Mouse (Mus musculus) embryonic facial prominence, embryonic 13.5 days (tissue): Measurements from ENCODE around the gene Zbtb8a. TPM values are rescaled to one million over a fixed set of nuclear protein-coding genes. Genes with fewer than 3 reads are reported as not detected.
"Not testable (repeated sequence)": the region's sequence is repeated elsewhere in the genome, so short reads cannot be mapped to it uniquely, and the experiment has no call there.

Source experiments
- ATAC-seq: fragments of 200-750 bp; cut with Nextera tagmentation; 2 replicates; pipeline ENCODE4 v1.8.0; 2017; ENCODE audit warnings: low read depth; ENCODE audit not compliant: insufficient number of reproducible peaks, insufficient read depth, low FRiP score, low TSS enrichment
- H3K27ac ChIP-seq: fragments of 300-500 bp; sonication (generic); 2 replicates; pipeline ENCODE4 v1.5.1; 2015; ENCODE audit warnings: moderate library complexity, mild to moderate bottlenecking, inconsistent platforms
- H3K27me3 ChIP-seq: fragments of 300-500 bp; sonication (generic); 2 replicates; pipeline ENCODE4 v1.6.1; 2015; ENCODE audit warnings: mild to moderate bottlenecking, inconsistent platforms
- H3K36me3 ChIP-seq: fragments of 300-500 bp; sonication (generic); 2 replicates; pipeline ENCODE4 v1.6.1; 2015; ENCODE audit warnings: mild to moderate bottlenecking, inconsistent platforms
- H3K4me1 ChIP-seq: fragments of 300-500 bp; sonication (generic); 2 replicates; pipeline ENCODE4 v1.6.1; 2015; ENCODE audit warnings: inconsistent platforms
- H3K4me2 ChIP-seq: fragments of 300-500 bp; sonication (generic); 2 replicates; pipeline ENCODE4 v1.6.1; 2015; ENCODE audit warnings: moderate library complexity, mild to moderate bottlenecking, inconsistent platforms
- H3K4me3 ChIP-seq: fragments of 300-500 bp; sonication (generic); 2 replicates; pipeline ENCODE4 v1.5.1; 2015; ENCODE audit warnings: mild to moderate bottlenecking, inconsistent platforms
- H3K9ac ChIP-seq: fragments of 300-500 bp; sonication (generic); 2 replicates; pipeline ENCODE4 v1.6.1; 2015; ENCODE audit warnings: mild to moderate bottlenecking, inconsistent platforms
- H3K9me3 ChIP-seq: fragments of 300-500 bp; sonication (generic); 2 replicates; pipeline ENCODE4 v1.6.1; 2016; ENCODE audit warnings: inconsistent platforms
- WGBS: fragments of 180-500 bp; shearing (Covaris S2); methylation state at CpG from one replicate; pipeline ENCODE4 v1.1.7; 2015; ENCODE audit warnings: mixed read lengths; 5-methylcytosine and 5-hydroxymethylcytosine counted together
- polyA plus RNA-seq: library from polyadenylated mRNA; unstranded; fragments of >200 nt; fragmentation: Nextera tagmentation; extraction: Ambion mirVana; gene quantifications from 2 replicates; pipeline ENCODE4 v1.2.1, GENCODE M21; 2015

Gene Zbtb8a
- polyA plus RNA-seq, 1 experiment from 2014 or later: 13.6 TPM

GRCm38 (mm10) chr4:129375821-129376220 lies 2.1 kb downstream of the Zbtb8a start:
- H3K4me3 ChIP-seq: no peak overlapping the region
- 74% methylated on average over 5 of the region's 5 CpGs for WGBS
- ATAC-seq: no peak
- no peak overlapping the region for H3K27ac ChIP-seq
- peaks cover 26% of the 10 kb centered on the region for H3K27me3 ChIP-seq
- no peaks in the 10 kb centered on the region for H3K36me3 ChIP-seq
- H3K9ac ChIP-seq: no peak overlapping the region
- no peak overlapping the region for H3K4me2 ChIP-seq
- H3K9me3 ChIP-seq: no peaks in the 10 kb centered on the region
- H3K4me1 ChIP-seq: peaks cover 11% of the 10 kb centered on the region

GRCm38 (mm10) chr4:129375000-129375399 lies 2.9 kb downstream of the Zbtb8a start:
- Histone ChIP-seq H3K9ac (no peak overlapping the region), H3K4me2 (no peak overlapping the region), H3K27me3 (peaks cover 26% of the 10 kb centered on the region)

GRCm38 (mm10) chr4:129374219-129374755 lies 3.6 kb downstream of the Zbtb8a start:
- 43% methylated on average over 11 of the region's 11 CpGs for WGBS
- no peak overlapping the region for H3K4me2 ChIP-seq
- H3K27me3 ChIP-seq: peaks cover 22% of the 10 kb centered on the region
- no peak overlapping the region for H3K27ac ChIP-seq
- no peak for ATAC-seq
- peaks cover 11% of the 10 kb centered on the region for H3K4me1 ChIP-seq
- no peaks in the 10 kb centered on the region for H3K36me3 ChIP-seq
- H3K4me3 ChIP-seq: no peak overlapping the region
- H3K9me3 ChIP-seq: no peaks in the 10 kb centered on the region
- no peak overlapping the region for H3K9ac ChIP-seq

More at GRCm38 (mm10) chr4:129375000-129375399, 2.9 kb downstream of the Zbtb8a start:
- H3K27ac ChIP-seq: no peak overlapping the region
- WGBS: 19% methylated on average over 6 of the region's 6 CpGs
- H3K4me1 ChIP-seq: peaks cover 11% of the 10 kb centered on the region
- no peaks in the 10 kb centered on the region for H3K36me3 ChIP-seq
- ATAC-seq: no peak
- no peak overlapping the region for H3K4me3 ChIP-seq
- no peaks in the 10 kb centered on the region for H3K9me3 ChIP-seq

GRCm38 (mm10) chr4:129373202-129373976 lies 4.5 kb downstream of the Zbtb8a start:
- no peak overlapping the region for H3K4me2 ChIP-seq
- H3K27ac ChIP-seq: no peak overlapping the region
- no peaks in the 10 kb centered on the region for H3K9me3 ChIP-seq
- ATAC-seq: no peak
- H3K4me1 ChIP-seq: peaks cover 8% of the 10 kb centered on the region
- 46% methylated on average over 8 of the region's 8 CpGs for WGBS
- no peaks in the 10 kb centered on the region for H3K36me3 ChIP-seq
- H3K4me3 ChIP-seq: no peak overlapping the region
- no peak overlapping the region for H3K9ac ChIP-seq
- peaks cover 17% of the 10 kb centered on the region for H3K27me3 ChIP-seq

- Histone ChIP-seq H3K4me3 (no peak overlapping the region), H3K27ac (no peak overlapping the region), H3K9me3 (no peaks in the 10 kb centered on the region), H3K9ac (no peak overlapping the region), H3K4me2 (no peak overlapping the region), H3K36me3 (0 out of 2 replicates have a peak, but pooled peaks cover 4% of the 10 kb centered on the region), H3K4me1 (peaks cover 8% of the 10 kb centered on the region; the same call in 1 of the 2 replicates), H3K27me3 (peaks cover 16% of the 10 kb centered on the region)
- ATAC-seq: no peak
- 92% methylated on average over 3 of the region's 3 CpGs for WGBS
These were observed 6.5 kb downstream of the Zbtb8a start for GRCm38 (mm10) chr4:129371391-129371790.

GRCm38 (mm10) chr4:129365224-129365623 lies 12.7 kb downstream of the Zbtb8a start:
- WGBS: 89% methylated on average over 5 of the region's 5 CpGs

GRCm38 (mm10) chr4:129364379-129364778 lies 13.5 kb downstream of the Zbtb8a start:
- Histone ChIP-seq H3K9ac (no peak overlapping the region), H3K4me3 (no peak overlapping the region), H3K4me2 (no peak overlapping the region), H3K27me3 (no peaks in the 10 kb centered on the region), H3K4me1 (no peaks in the 10 kb centered on the region), H3K9me3 (no peaks in the 10 kb centered on the region), H3K27ac (no peak overlapping the region), H3K36me3 (peaks cover 26% of the 10 kb centered on the region)
- 86% methylated on average over 3 of the region's 3 CpGs for WGBS
- no peak for ATAC-seq

More at GRCm38 (mm10) chr4:129365224-129365623, 12.7 kb downstream of the Zbtb8a start:
- H3K27ac ChIP-seq: no peak overlapping the region
- H3K9ac ChIP-seq: no peak overlapping the region
- H3K27me3 ChIP-seq: no peaks in the 10 kb centered on the region
- no peak overlapping the region for H3K4me2 ChIP-seq
- H3K4me3 ChIP-seq: no peak overlapping the region
- no peak for ATAC-seq
- H3K4me1 ChIP-seq: no peaks in the 10 kb centered on the region
- H3K36me3 ChIP-seq: peaks cover 21% of the 10 kb centered on the region
- no peaks in the 10 kb centered on the region for H3K9me3 ChIP-seq

- Histone ChIP-seq H3K4me2 (no peak overlapping the region), H3K36me3 (peaks cover 27% of the 10 kb centered on the region), H3K4me1 (no peaks in the 10 kb centered on the region), H3K27ac (no peak overlapping the region), H3K4me3 (no peak overlapping the region), H3K27me3 (no peaks in the 10 kb centered on the region), H3K9ac (no peak overlapping the region), H3K9me3 (no peaks in the 10 kb centered on the region)
- 92% methylated on average over 9 of the region's 9 CpGs for WGBS
- ATAC-seq: no peak
These were observed 14.5 kb downstream of the Zbtb8a start for GRCm38 (mm10) chr4:129363463-129363862.

GRCm38 (mm10) chr4:129362771-129363170 lies 15.1 kb downstream of the Zbtb8a start:
- no peak for ATAC-seq
- 71% methylated on average over 5 of the region's 5 CpGs for WGBS
- Histone ChIP-seq H3K4me1 (no peaks in the 10 kb centered on the region), H3K9me3 (no peaks in the 10 kb centered on the region), H3K4me2 (no peak overlapping the region), H3K9ac (no peak overlapping the region), H3K36me3 (peaks cover 32% of the 10 kb centered on the region), H3K27me3 (no peaks in the 10 kb centered on the region), H3K4me3 (no peak overlapping the region), H3K27ac (no peak overlapping the region)

GRCm38 (mm10) chr4:129362238-129362637 lies 15.7 kb downstream of the Zbtb8a start:
- not testable (repeated sequence) for H3K27me3 ChIP-seq, H3K9me3 ChIP-seq, H3K9ac ChIP-seq, H3K4me1 ChIP-seq, H3K27ac ChIP-seq, H3K4me3 ChIP-seq, ATAC-seq, H3K4me2 ChIP-seq
- 87% methylated on average over 3 of the region's 3 CpGs for WGBS
- H3K36me3 ChIP-seq: peaks cover 37% of the 10 kb centered on the region

- H3K4me1 ChIP-seq: no peaks in the 10 kb centered on the region
- ATAC-seq: no peak
- H3K9ac ChIP-seq: no peak overlapping the region
- H3K4me3 ChIP-seq: no peak overlapping the region
- no peaks in the 10 kb centered on the region for H3K27me3 ChIP-seq
- 87% methylated on average over 15 of the region's 15 CpGs for WGBS
- H3K36me3 ChIP-seq: peaks cover 50% of the 10 kb centered on the region
- H3K4me2 ChIP-seq: no peak overlapping the region
- no peaks in the 10 kb centered on the region for H3K9me3 ChIP-seq
- H3K27ac ChIP-seq: no peak overlapping the region
These were observed 20.2 kb downstream of the Zbtb8a start for GRCm38 (mm10) chr4:129357613-129358163.

- 86% methylated on average over 15 of the region's 15 CpGs for WGBS
- ATAC-seq: no peak
- no peaks in the 10 kb centered on the region for H3K4me1 ChIP-seq
- H3K9me3 ChIP-seq: no peaks in the 10 kb centered on the region
- peaks cover 37% of the 10 kb centered on the region for H3K36me3 ChIP-seq
- H3K27me3 ChIP-seq: no peaks in the 10 kb centered on the region
- no peak overlapping the region for H3K9ac ChIP-seq
- no peak overlapping the region for H3K4me3 ChIP-seq
- H3K27ac ChIP-seq: no peak overlapping the region
- no peak overlapping the region for H3K4me2 ChIP-seq
These were observed 23.7 kb downstream of the Zbtb8a start for GRCm38 (mm10) chr4:129354236-129354635.
